Mouse (Mus musculus): ENCODE measurements at regions not wholly inside any gene's neighbourhood (a gene's known extent, or its start where the extent isn't known, plus 50 kb on each side); places are given as distances from the start of the nearest gene placed in this dataset.

- H3K27ac ChIP-seq (replicated peaks) = no peak overlapping the region
- H3K4me1 ChIP-seq = no peaks in the 10 kb centered on the region
- no peak overlapping the region for H3K9ac ChIP-seq (replicated peaks)
- no peak overlapping the region for H3K4me2 ChIP-seq
- no peaks in the 10 kb centered on the region for H3K9me3 ChIP-seq (replicated peaks)
- H3K4me3 ChIP-seq (replicated peaks) = no peak overlapping the region
- no peaks in the 10 kb centered on the region for H3K27me3 ChIP-seq (replicated peaks)
- H3K36me3 ChIP-seq = no peaks in the 10 kb centered on the region
- ATAC-seq (ENCODE audit: low FRiP score) = no peak
- 94% methylated on average over 3 of the region's 3 CpGs for WGBS
Measured at GRCm38 (mm10) chr17:16247681-16248080, 416.8 kb upstream of the Rgmb start.

- Histone ChIP-seq H3K9me3 (replicated peaks) (no peaks in the 10 kb centered on the region), H3K4me2 (no peak overlapping the region), H3K36me3 (no peaks in the 10 kb centered on the region), H3K27ac (replicated peaks) (no peak overlapping the region), H3K27me3 (replicated peaks) (no peaks in the 10 kb centered on the region), H3K4me3 (replicated peaks) (no peak overlapping the region), H3K4me1 (no peaks in the 10 kb centered on the region), H3K9ac (replicated peaks) (no peak overlapping the region)
- WGBS = 88% methylated on average over 2 of the region's 2 CpGs
- ATAC-seq (ENCODE audit: low FRiP score) = no peak
Measured at GRCm38 (mm10) chr17:16221253-16221652, 390.4 kb upstream of the Rgmb start.

- ATAC-seq (ENCODE audit: low FRiP score) = no peak
- 85% methylated on average over 13 of the region's 13 CpGs for WGBS
- H3K9ac ChIP-seq (replicated peaks) = no peak overlapping the region
- H3K4me3 ChIP-seq (replicated peaks) = no peak overlapping the region
- no peaks in the 10 kb centered on the region for H3K36me3 ChIP-seq
- no peaks in the 10 kb centered on the region for H3K4me1 ChIP-seq
- no peaks in the 10 kb centered on the region for H3K9me3 ChIP-seq (replicated peaks)
- no peak overlapping the region for H3K4me2 ChIP-seq
- H3K27ac ChIP-seq (replicated peaks) = no peak overlapping the region
- no peaks in the 10 kb centered on the region for H3K27me3 ChIP-seq (replicated peaks)
Measured at GRCm38 (mm10) chr17:16219675-16220566, 389.1 kb upstream of the Rgmb start.

- H3K9ac ChIP-seq (replicated peaks) = no peak overlapping the region
- H3K4me3 ChIP-seq (replicated peaks) = no peak overlapping the region
- no peak overlapping the region for H3K4me2 ChIP-seq
- no peak for ATAC-seq (ENCODE audit: low FRiP score)
- no peak overlapping the region for H3K27ac ChIP-seq (replicated peaks)
- no peaks in the 10 kb centered on the region for H3K9me3 ChIP-seq (replicated peaks)
- H3K36me3 ChIP-seq = no peaks in the 10 kb centered on the region
- no peaks in the 10 kb centered on the region for H3K4me1 ChIP-seq
- WGBS = 45% methylated on average over 2 of the region's 2 CpGs
- no peaks in the 10 kb centered on the region for H3K27me3 ChIP-seq (replicated peaks)
Measured at GRCm38 (mm10) chr17:16218623-16219022, 387.8 kb upstream of the Rgmb start.

- Histone ChIP-seq H3K4me2 (no peak overlapping the region), H3K27me3 (replicated peaks) (no peaks in the 10 kb centered on the region), H3K9ac (replicated peaks) (no peak overlapping the region), H3K4me3 (replicated peaks) (no peak overlapping the region), H3K36me3 (no peaks in the 10 kb centered on the region), H3K27ac (replicated peaks) (no peak overlapping the region), H3K9me3 (replicated peaks) (no peaks in the 10 kb centered on the region), H3K4me1 (no peaks in the 10 kb centered on the region)
- 87% methylated on average over 2 of the region's 2 CpGs for WGBS
- ATAC-seq (ENCODE audit: low FRiP score) = no peak
Measured at GRCm38 (mm10) chr17:16216796-16217195, 386.0 kb upstream of the Rgmb start.

- H3K9me3 ChIP-seq (replicated peaks) = no peaks in the 10 kb centered on the region
- no peak overlapping the region for H3K4me2 ChIP-seq
- no peak overlapping the region for H3K4me3 ChIP-seq (replicated peaks)
- H3K9ac ChIP-seq (replicated peaks) = no peak overlapping the region
- 71% methylated on average over 1 of the region's 1 CpGs for WGBS
- no peaks in the 10 kb centered on the region for H3K36me3 ChIP-seq
- no peaks in the 10 kb centered on the region for H3K27me3 ChIP-seq (replicated peaks)
- no peak for ATAC-seq (ENCODE audit: low FRiP score)
- no peak overlapping the region for H3K27ac ChIP-seq (replicated peaks)
- H3K4me1 ChIP-seq = no peaks in the 10 kb centered on the region
Measured at GRCm38 (mm10) chr17:16193636-16194035, 362.8 kb upstream of the Rgmb start.

GRCm38 (mm10) chr17:16180856-16181255, 350.0 kb upstream of the Rgmb start:
- Histone ChIP-seq H3K36me3 (no peaks in the 10 kb centered on the region), H3K4me3 (replicated peaks) (no peak overlapping the region), H3K4me1 (no peaks in the 10 kb centered on the region), H3K9ac (replicated peaks) (no peak overlapping the region), H3K27me3 (replicated peaks) (no peaks in the 10 kb centered on the region), H3K9me3 (replicated peaks) (no peaks in the 10 kb centered on the region), H3K27ac (replicated peaks) (no peak overlapping the region), H3K4me2 (no peak overlapping the region)
- ATAC-seq (ENCODE audit: low FRiP score) = no peak
- 92% methylated on average over 1 of the region's 1 CpGs for WGBS

GRCm38 (mm10) chr17:16178102-16178501, 347.3 kb upstream of the Rgmb start:
- H3K9ac ChIP-seq (replicated peaks) = no peak overlapping the region
- H3K27me3 ChIP-seq (replicated peaks) = no peaks in the 10 kb centered on the region
- 51% methylated on average over 2 of the region's 2 CpGs for WGBS
- no peaks in the 10 kb centered on the region for H3K36me3 ChIP-seq
- ATAC-seq (ENCODE audit: low FRiP score) = no peak
- H3K4me1 ChIP-seq = no peaks in the 10 kb centered on the region
- no peak overlapping the region for H3K27ac ChIP-seq (replicated peaks)
- H3K4me3 ChIP-seq (replicated peaks) = no peak overlapping the region
- no peaks in the 10 kb centered on the region for H3K9me3 ChIP-seq (replicated peaks)
- no peak overlapping the region for H3K4me2 ChIP-seq

- ATAC-seq (ENCODE audit: low FRiP score) = no peak
- H3K36me3 ChIP-seq = no peaks in the 10 kb centered on the region
- H3K9ac ChIP-seq (replicated peaks) = no peak overlapping the region
- H3K4me2 ChIP-seq = no peak overlapping the region
- H3K4me1 ChIP-seq = no peaks in the 10 kb centered on the region
- H3K27ac ChIP-seq (replicated peaks) = no peak overlapping the region
- WGBS = 29% methylated on average over 8 of the region's 8 CpGs
- H3K9me3 ChIP-seq (replicated peaks) = no peaks in the 10 kb centered on the region
- no peak overlapping the region for H3K4me3 ChIP-seq (replicated peaks)
- H3K27me3 ChIP-seq (replicated peaks) = no peaks in the 10 kb centered on the region
Measured at GRCm38 (mm10) chr17:16176782-16177510, 346.1 kb upstream of the Rgmb start.

GRCm38 (mm10) chr17:16173568-16174105, 342.8 kb upstream of the Rgmb start:
- Histone ChIP-seq H3K9me3 (replicated peaks) (no peaks in the 10 kb centered on the region), H3K4me2 (no peak overlapping the region), H3K4me3 (replicated peaks) (no peak overlapping the region), H3K4me1 (no peaks in the 10 kb centered on the region), H3K27me3 (replicated peaks) (no peaks in the 10 kb centered on the region), H3K27ac (replicated peaks) (no peak overlapping the region), H3K9ac (replicated peaks) (no peak overlapping the region), H3K36me3 (no peaks in the 10 kb centered on the region)
- ATAC-seq (ENCODE audit: low FRiP score) = no peak
- WGBS = 79% methylated on average over 3 of the region's 3 CpGs

- 58% methylated on average over 2 of the region's 2 CpGs for WGBS
- no peaks in the 10 kb centered on the region for H3K36me3 ChIP-seq
- no peak overlapping the region for H3K4me3 ChIP-seq (replicated peaks)
- no peaks in the 10 kb centered on the region for H3K4me1 ChIP-seq
- H3K27me3 ChIP-seq (replicated peaks) = no peaks in the 10 kb centered on the region
- no peak overlapping the region for H3K9ac ChIP-seq (replicated peaks)
- no peaks in the 10 kb centered on the region for H3K9me3 ChIP-seq (replicated peaks)
- H3K27ac ChIP-seq (replicated peaks) = no peak overlapping the region
- ATAC-seq (ENCODE audit: low FRiP score) = no peak
- no peak overlapping the region for H3K4me2 ChIP-seq
Measured at GRCm38 (mm10) chr17:16166731-16167130, 335.9 kb upstream of the Rgmb start.

- H3K9ac ChIP-seq (replicated peaks) = no peak overlapping the region
- H3K4me1 ChIP-seq = no peaks in the 10 kb centered on the region
- no peaks in the 10 kb centered on the region for H3K36me3 ChIP-seq
- no peak overlapping the region for H3K27ac ChIP-seq (replicated peaks)
- WGBS = 53% methylated on average over 3 of the region's 3 CpGs
- H3K9me3 ChIP-seq (replicated peaks) = no peaks in the 10 kb centered on the region
- no peak overlapping the region for H3K4me3 ChIP-seq (replicated peaks)
- H3K4me2 ChIP-seq = no peak overlapping the region
- H3K27me3 ChIP-seq (replicated peaks) = no peaks in the 10 kb centered on the region
- ATAC-seq (ENCODE audit: low FRiP score) = no peak
Measured at GRCm38 (mm10) chr17:16158119-16158518, 327.3 kb upstream of the Rgmb start.
